Mouse (Mus musculus) mouse embryonic stem cell (cell line): ENCODE measurements around the gene Vmn2r8.
"Not testable (repeated sequence)": the region's sequence is repeated elsewhere in the genome, so short reads cannot be mapped to it uniquely, and the experiment has no call there.

Experiments
- in situ Hi-C, 2 experiments: fragments of 300-500 bp; cut with MboI; formaldehyde crosslinking; loops; 1 replicate in 1 of 2; 3 replicates in 1 of 2; pipeline ENCODE4 v1.14.3; 2019 to 2020; ENCODE audit warnings: low sequenced_read_pairs in 2 of 2, low pct_unique_long_range_greater_than_20kb in 1 of 2, mixed read lengths in 1 of 2; ENCODE audit not compliant: unreplicated experiment in 1 of 2

Gene Vmn2r8

GRCm38 (mm10) chr5:108808750-108809149, at the start of gene Vmn2r8:
Gene Vmn2r8 (minus strand): TSS chr5:108808850.
- in situ Hi-C loops: not testable (repeated sequence)

- in situ Hi-C loops: not testable (repeated sequence)
These were observed 43.9 kb upstream of the Vmn2r8 start, which contains the start of gene Vmn2r9 for GRCm38 (mm10) chr5:108852501-108852900. Gene Vmn2r9 (minus strand): TSS chr5:108852601.

- in situ Hi-C loops: no loop called here
These were observed 40.8 kb upstream of the Vmn2r8 start for GRCm38 (mm10) chr5:108849466-108849865.

DNA sequence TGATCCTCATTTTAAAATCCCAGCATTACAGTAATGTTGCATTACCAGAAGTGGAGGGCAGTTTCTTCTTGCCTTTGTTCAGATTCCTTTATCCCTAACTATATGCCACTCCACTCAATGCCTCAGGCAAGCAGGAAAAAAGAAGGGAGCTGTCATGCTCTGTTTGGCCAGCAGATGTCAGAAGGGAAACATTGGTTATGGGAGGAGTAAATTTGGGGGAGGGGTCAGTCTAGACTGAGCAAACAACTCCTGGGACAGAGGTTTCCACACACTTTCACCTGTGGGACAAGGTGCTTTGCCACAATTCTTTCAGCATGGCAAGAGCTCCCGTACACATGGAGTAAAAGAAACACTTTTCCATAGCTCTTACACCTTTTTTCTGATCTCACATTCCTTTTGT, 27.5 kb upstream of the Vmn2r8 start:
- in situ Hi-C loops: no loop called here

GRCm38 (mm10) chr5:108823276-108823675, 14.6 kb upstream of the Vmn2r8 start:
- in situ Hi-C loops: no loop called here

DNA sequence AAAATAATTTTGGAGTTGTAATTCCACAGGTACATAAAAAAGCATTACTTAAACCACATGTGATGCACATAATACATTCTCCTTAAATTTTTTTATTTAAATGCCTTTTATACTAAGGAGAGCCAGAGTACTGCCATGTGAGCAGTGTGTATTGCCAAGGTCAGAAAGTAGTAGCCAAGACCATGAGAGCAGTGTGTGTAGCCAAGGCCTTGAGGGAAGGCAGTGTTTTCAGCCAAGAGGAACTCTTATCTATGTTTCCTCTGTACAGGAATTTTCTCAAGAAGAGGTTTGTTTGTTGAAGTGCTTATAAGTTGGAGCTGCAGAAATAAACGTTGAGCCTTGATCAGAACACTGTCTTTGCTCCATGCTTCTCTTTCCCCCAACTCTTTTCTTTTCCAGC, 5.0 kb downstream of the Vmn2r8 start:
- in situ Hi-C loops: no loop called here

GRCm38 (mm10) chr5:108795263-108795662, 13.4 kb downstream of the Vmn2r8 start, which contains the start of gene Tmed11:
Gene Tmed11 (minus strand): TSS chr5:108795363.
- in situ Hi-C loops: not testable (repeated sequence)

GRCm38 (mm10) chr5:108790385-108790784, 18.3 kb downstream of the Vmn2r8 start:
- in situ Hi-C loops: not testable (repeated sequence)

DNA sequence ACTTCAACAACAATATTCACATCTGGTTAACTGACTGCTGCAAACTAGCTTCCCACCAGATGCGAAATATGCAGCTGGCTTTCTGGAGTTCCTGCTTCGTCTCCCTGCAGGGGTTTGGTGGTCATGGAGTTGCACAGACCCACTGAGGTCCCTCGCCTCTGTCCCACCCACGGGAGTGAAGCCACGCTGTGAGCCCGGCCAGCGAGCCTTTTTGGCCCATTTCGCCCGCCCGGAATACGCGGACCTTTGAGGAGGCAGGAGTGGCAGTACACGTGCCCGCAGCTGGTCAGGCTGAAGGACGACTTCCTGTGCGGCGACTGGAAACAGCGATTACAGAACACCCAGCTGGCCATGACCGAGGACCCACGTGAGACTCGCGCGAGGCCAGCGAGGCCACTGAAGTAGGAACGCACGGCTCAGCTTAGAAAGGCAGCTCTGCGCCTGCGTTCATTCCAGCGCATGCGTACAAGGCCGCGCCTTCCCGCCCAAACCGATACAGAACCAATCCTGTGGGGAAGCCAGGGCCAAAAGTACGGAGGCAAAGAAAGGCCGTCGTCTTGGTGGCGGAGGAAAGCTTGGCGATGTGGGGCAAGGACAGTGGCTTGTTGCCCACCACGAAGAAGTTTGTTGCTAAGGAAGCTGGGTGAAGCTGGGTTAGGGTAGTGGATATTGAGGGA, 33.9 kb downstream of the Vmn2r8 start, which contains the start of gene Rnf212:
Gene Rnf212, minus strand, starts transcription at position 353 of the 677 bp plus-strand sequence.
- in situ Hi-C loops: no loop called here

DNA sequence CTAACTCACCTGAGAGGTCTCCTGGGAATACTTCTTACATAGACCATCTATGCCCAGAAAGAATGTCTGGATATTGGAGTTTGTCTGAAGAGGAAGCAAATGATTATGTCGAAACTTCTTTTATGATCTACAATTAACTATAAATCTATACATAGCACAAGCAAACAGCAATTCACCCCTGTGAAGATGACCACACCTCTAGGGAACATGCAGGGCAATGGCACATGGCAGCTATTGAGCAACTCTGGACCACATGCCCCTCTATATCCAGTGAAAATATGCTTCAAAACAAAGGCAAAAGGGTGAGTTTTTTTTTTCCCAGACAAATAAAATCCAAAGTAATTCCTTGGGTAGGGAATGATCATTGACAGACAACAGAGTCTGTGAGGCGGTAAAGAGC, 48.6 kb downstream of the Vmn2r8 start:
- in situ Hi-C loops: no loop called here

GRCm38 (mm10) chr5:108758396-108758795, 50.3 kb downstream of the Vmn2r8 start:
- in situ Hi-C loops: no loop called here

- in situ Hi-C loops: not testable (repeated sequence)
These were observed 57.4 kb downstream of the Vmn2r8 start for GRCm38 (mm10) chr5:108751258-108751657.

- in situ Hi-C loops: no loop called here
These were observed 58.1 kb downstream of the Vmn2r8 start for GRCm38 (mm10) chr5:108750328-108751210.

- in situ Hi-C loops: no loop called here
These were observed 64.0 kb downstream of the Vmn2r8 start for GRCm38 (mm10) chr5:108744629-108745028.

GRCm38 (mm10) chr5:108743856-108744255, 64.8 kb downstream of the Vmn2r8 start:
- in situ Hi-C loops: no loop called here

GRCm38 (mm10) chr5:108742596-108742995, 66.1 kb downstream of the Vmn2r8 start:
- in situ Hi-C loops: no loop called here

DNA sequence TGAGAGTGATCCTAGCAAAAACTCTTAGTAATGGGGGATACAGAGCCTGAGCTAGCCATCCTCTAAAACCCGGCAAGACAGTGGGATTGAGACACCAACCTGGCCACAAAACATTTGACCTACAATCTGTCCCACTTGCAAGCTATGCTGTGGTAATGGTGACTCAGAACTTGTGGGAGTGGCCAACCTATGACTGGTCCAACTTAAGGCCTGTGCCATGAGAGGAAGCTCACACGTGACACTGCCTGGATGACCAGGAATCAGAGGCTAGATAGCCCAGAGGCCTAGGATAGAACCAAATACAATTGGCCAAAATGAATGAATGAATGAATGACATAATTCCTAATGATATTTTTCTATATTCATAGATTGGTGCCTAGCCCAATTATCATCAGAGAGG, 66.8 kb downstream of the Vmn2r8 start:
- in situ Hi-C loops: no loop called here
